Mouse (Mus musculus): Measurements from ENCODE around the gene Pdlim5.

DNA sequence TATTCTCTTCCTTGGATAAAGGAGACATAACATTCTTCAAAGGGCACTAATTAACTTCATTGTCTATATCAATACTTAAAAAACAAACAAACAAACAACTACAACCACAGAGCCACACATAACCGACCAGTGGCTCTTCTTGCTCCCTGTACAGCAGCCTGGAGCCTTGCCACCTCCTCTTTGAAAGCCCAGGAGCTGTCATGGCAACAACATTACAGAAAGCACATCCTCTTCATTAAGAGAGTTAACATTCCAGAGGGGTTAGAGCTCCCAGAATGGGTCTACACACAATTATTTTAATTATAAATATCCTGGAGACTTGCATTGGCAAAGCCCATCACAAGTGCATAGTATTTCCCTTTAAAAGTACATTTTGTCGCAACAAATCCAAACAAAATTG lies 84.4 kb downstream of the Pdlim5 start:
- no peak for TF ChIP-seq POLR2A (IDR thresholded peaks at IDR 0.05; ENCODE audit: borderline replicate concordance, extremely low read depth, insufficient read depth, insufficient read length, poor library complexity, severe bottlenecking)
- no peak for TF ChIP-seq CTCF (IDR thresholded peaks at IDR 0.05; ENCODE audit: borderline replicate concordance, extremely low read depth, insufficient read depth, insufficient read length)

Measured in brain, embryonic 14.5 days (tissue).